Mouse (Mus musculus) kidney, embryonic 16.5 days (tissue): Measurements from ENCODE around the gene Rtn1. TPM values are rescaled to one million over a fixed set of nuclear protein-coding genes. Genes with fewer than 3 reads are reported as not detected.

Experiments used
- ATAC-seq: fragments of 200-750 bp; cut with Nextera tagmentation; 2 replicates; pipeline ENCODE4 v1.8.0; 2017; ENCODE audit warnings: moderate TSS enrichment; ENCODE audit not compliant: low FRiP score, low TSS enrichment
- H3K27ac ChIP-seq: fragments of 300-500 bp; sonication (generic); 2 replicates; pipeline ENCODE4 v1.5.1; 2014; ENCODE audit warnings: low read length
- H3K27me3 ChIP-seq: fragments of 300-500 bp; sonication (generic); 2 replicates; pipeline ENCODE4 v1.6.1; 2014; ENCODE audit warnings: low read length, control low read depth, mixed read lengths; ENCODE audit not compliant: insufficient read depth
- H3K36me3 ChIP-seq: fragments of 300-500 bp; sonication (generic); 2 replicates; pipeline ENCODE4 v1.6.1; 2014; ENCODE audit warnings: low read length, control low read depth, mixed read lengths; ENCODE audit not compliant: insufficient read depth
- H3K4me1 ChIP-seq: fragments of 300-500 bp; sonication (generic); 2 replicates; pipeline ENCODE4 v1.6.1; 2014; ENCODE audit warnings: low read length, control low read depth, mixed read lengths; ENCODE audit not compliant: insufficient read depth
- H3K4me2 ChIP-seq: fragments of 300-500 bp; sonication (generic); replicated peaks from 2 replicates; pipeline ENCODE4 v1.6.1; 2014; ENCODE audit warnings: low read depth, low read length
- H3K4me3 ChIP-seq: fragments of 300-500 bp; sonication (generic); 2 replicates; pipeline ENCODE4 v1.5.1; 2014; ENCODE audit warnings: mild to moderate bottlenecking, low read length
- H3K9ac ChIP-seq: fragments of 300-500 bp; sonication (generic); replicated peaks from 2 replicates; pipeline ENCODE4 v1.6.1; 2014; ENCODE audit warnings: low read length
- H3K9me3 ChIP-seq: fragments of 300-500 bp; sonication (generic); 2 replicates; pipeline ENCODE4 v1.6.1; 2016; ENCODE audit warnings: low read length, control low read depth
- WGBS: fragments of 180-500 bp; shearing (Covaris S2); extraction: QIAGEN DNeasy Blood & Tissue Kit; methylation state at CpG from one replicate; pipeline ENCODE4 v1.1.7; 2014; 5-methylcytosine and 5-hydroxymethylcytosine counted together
- polyA plus RNA-seq: library from polyadenylated mRNA; unstranded; fragments of >200 nt; fragmentation: Nextera tagmentation; extraction: Ambion mirVana; gene quantifications from 2 replicates; pipeline ENCODE4 v1.2.1, GENCODE M21; 2015

Gene Rtn1
- polyA plus RNA-seq, 1 experiment from 2014 or later, result 9.4 TPM

DNA sequence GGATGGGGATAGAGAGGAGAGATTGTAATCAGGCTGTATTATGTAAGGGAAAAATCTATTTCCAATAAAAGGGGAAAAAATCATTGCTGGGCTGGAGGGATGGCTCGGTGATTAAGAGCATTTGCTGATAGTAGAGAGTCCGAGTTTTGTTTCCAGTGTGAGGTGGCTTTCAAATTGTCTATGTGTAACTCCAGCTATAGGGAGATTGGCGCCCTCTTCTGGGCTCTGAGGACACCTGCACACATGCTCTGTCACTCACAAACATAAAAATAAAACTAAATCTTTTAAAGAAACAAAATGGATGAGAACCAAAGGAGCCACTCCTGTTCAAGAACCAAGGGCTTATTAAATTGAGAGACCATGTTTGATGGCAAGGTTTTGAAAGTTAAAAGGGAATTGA lies 8.9 kb upstream of the Rtn1 start:
- Histone ChIP-seq H3K27ac (no peak overlapping the region), H3K36me3 (no peaks in the 10 kb centered on the region), H3K4me2 (no peak overlapping the region), H3K4me3 (no peak overlapping the region), H3K9me3 (no peaks in the 10 kb centered on the region), H3K4me1 (no peaks in the 10 kb centered on the region), H3K27me3 (no peaks in the 10 kb centered on the region), H3K9ac (no peak overlapping the region)
- 39% methylated on average over 3 of the region's 3 CpGs for WGBS
- no peak for ATAC-seq

GRCm38 (mm10) chr12:72408111-72408891 lies 553 bp downstream of the Rtn1 start:
- H3K9me3 ChIP-seq, result no peaks in the 10 kb centered on the region
- peak overlapping the region; percentile 64 for H3K4me3 ChIP-seq
- H3K4me1 ChIP-seq, result peaks cover 13% of the 10 kb centered on the region; the same call in 1 of the 2 replicates
- under 1% methylated on average over 61 of the region's 63 CpGs for WGBS
- H3K27ac ChIP-seq, result no peak overlapping the region
- H3K4me2 ChIP-seq, result peak overlapping the region; percentile 78
- peak; percentile 90 for ATAC-seq
- H3K36me3 ChIP-seq, result no peaks in the 10 kb centered on the region
- H3K27me3 ChIP-seq, result peaks cover 34% of the 10 kb centered on the region
- H3K9ac ChIP-seq, result peak overlapping the region; percentile 39

DNA sequence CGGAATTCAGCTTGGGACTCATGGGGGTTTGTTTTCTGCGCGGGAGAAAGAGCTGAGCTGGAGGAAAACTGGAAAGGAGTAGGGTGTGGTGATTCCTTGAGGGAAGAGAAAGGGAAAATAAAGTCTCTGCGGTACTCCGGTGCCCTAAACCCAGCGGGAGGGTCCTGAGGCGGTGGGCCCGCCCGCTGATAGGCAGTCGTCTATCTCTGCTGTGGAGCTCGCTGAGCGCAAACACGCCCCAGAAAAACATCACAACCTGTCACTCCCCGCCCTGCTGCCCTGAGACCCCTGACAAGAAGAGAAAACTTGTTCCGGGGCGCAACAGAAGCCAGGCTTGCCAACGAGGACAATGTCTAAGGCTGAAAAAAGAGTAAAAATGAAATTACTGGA lies 1.1 kb downstream of the Rtn1 start:
- H3K4me3 ChIP-seq, result peak overlapping the region; percentile 64
- no peaks in the 10 kb centered on the region for H3K9me3 ChIP-seq
- no peak for ATAC-seq
- H3K4me2 ChIP-seq, result peak overlapping the region; percentile 78
- peaks cover 34% of the 10 kb centered on the region for H3K27me3 ChIP-seq
- H3K27ac ChIP-seq, result no peak overlapping the region
- H3K4me1 ChIP-seq, result peaks cover 13% of the 10 kb centered on the region; the same call in 1 of the 2 replicates
- 1% methylated on average over 17 of the region's 17 CpGs for WGBS
- H3K36me3 ChIP-seq, result no peaks in the 10 kb centered on the region
- no peak overlapping the region for H3K9ac ChIP-seq

DNA sequence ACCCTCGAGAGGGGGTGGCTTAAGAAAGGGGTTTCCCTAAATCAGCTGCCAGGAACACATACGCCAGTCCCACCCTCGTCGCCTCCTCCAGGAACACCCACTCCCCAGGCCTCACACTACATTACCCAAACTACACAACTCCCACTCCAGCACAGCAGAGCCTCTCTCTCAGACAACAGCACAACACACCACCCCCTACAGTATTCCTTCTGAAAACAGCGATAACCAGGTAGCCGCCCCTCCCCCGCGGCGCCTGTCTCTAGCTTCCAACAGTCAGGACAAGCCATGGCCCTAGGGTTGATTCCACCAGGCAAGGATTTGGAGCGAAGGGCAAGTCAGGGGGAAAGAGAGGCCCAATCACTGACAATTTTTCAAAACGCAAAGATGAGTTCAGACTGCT lies 1.7 kb downstream of the Rtn1 start:
- peak; percentile 67; the same call in 1 of the 2 replicates for ATAC-seq
- Histone ChIP-seq H3K27ac (no peak overlapping the region), H3K4me2 (peak overlapping the region; percentile 78; the same call in 1 of the 2 replicates), H3K4me3 (peak overlapping the region; percentile 64; the same call in 1 of the 2 replicates), H3K9me3 (no peaks in the 10 kb centered on the region), H3K36me3 (no peaks in the 10 kb centered on the region), H3K27me3 (peaks cover 34% of the 10 kb centered on the region), H3K9ac (no peak overlapping the region), H3K4me1 (peaks cover 13% of the 10 kb centered on the region; the same call in 1 of the 2 replicates)
- 9% methylated on average over 11 of the region's 11 CpGs for WGBS

- no peak overlapping the region for H3K4me2 ChIP-seq
- peaks cover 32% of the 10 kb centered on the region for H3K27me3 ChIP-seq
- H3K4me1 ChIP-seq, result peaks cover 13% of the 10 kb centered on the region; the same call in 1 of the 2 replicates
- no peaks in the 10 kb centered on the region for H3K36me3 ChIP-seq
- no peak overlapping the region for H3K27ac ChIP-seq
- no peaks in the 10 kb centered on the region for H3K9me3 ChIP-seq
- 66% methylated on average over 4 of the region's 5 CpGs for WGBS
- no peak for ATAC-seq
- H3K4me3 ChIP-seq, result no peak overlapping the region
- H3K9ac ChIP-seq, result no peak overlapping the region
Measured at GRCm38 (mm10) chr12:72405031-72405430, 3.8 kb downstream of the Rtn1 start.

GRCm38 (mm10) chr12:72393046-72393805 lies 15.6 kb downstream of the Rtn1 start:
- no peak overlapping the region for H3K4me3 ChIP-seq
- no peaks in the 10 kb centered on the region for H3K36me3 ChIP-seq
- H3K9me3 ChIP-seq, result no peaks in the 10 kb centered on the region
- H3K9ac ChIP-seq, result no peak overlapping the region
- WGBS, result 56% methylated on average over 13 of the region's 13 CpGs
- no peak overlapping the region for H3K27ac ChIP-seq
- H3K4me1 ChIP-seq, result no peaks in the 10 kb centered on the region
- no peak for ATAC-seq
- no peaks in the 10 kb centered on the region for H3K27me3 ChIP-seq
- no peak overlapping the region for H3K4me2 ChIP-seq

DNA sequence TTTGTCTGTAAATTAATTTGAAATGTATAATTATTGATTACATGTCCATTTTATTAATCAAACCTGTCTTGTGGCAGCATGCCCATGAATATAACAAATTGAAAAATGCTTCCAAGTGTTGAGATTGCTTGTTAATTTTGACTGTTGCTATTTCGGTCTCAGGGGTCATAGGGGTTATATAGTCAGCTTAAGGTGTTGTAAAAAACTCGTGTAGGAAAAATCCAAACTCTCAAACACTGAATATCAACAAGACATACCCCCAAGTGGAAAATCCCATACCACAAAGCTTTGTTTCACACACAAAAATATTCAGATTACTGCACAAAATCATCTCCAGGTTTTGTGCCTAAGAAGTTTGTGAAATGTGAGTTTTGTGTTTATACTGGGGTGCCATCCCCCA lies 18.5 kb downstream of the Rtn1 start:
- WGBS, result 49% methylated on average over 2 of the region's 2 CpGs
- H3K9me3 ChIP-seq, result no peaks in the 10 kb centered on the region
- no peak for ATAC-seq

GRCm38 (mm10) chr12:72389377-72390103 lies 19.3 kb downstream of the Rtn1 start:
- Histone ChIP-seq H3K27ac (no peak overlapping the region), H3K4me2 (no peak overlapping the region), H3K9me3 (no peaks in the 10 kb centered on the region), H3K4me3 (no peak overlapping the region), H3K27me3 (no peaks in the 10 kb centered on the region), H3K36me3 (no peaks in the 10 kb centered on the region), H3K9ac (no peak overlapping the region), H3K4me1 (no peaks in the 10 kb centered on the region)
- WGBS, result 81% methylated on average over 14 of the region's 14 CpGs
- ATAC-seq, result no peak

More for the DNA sequence above, 18.5 kb downstream of the Rtn1 start:
- H3K27me3 ChIP-seq, result no peaks in the 10 kb centered on the region
- no peak overlapping the region for H3K4me3 ChIP-seq
- no peaks in the 10 kb centered on the region for H3K36me3 ChIP-seq
- no peak overlapping the region for H3K9ac ChIP-seq
- H3K27ac ChIP-seq, result no peak overlapping the region
- no peak overlapping the region for H3K4me2 ChIP-seq
- H3K4me1 ChIP-seq, result no peaks in the 10 kb centered on the region

DNA sequence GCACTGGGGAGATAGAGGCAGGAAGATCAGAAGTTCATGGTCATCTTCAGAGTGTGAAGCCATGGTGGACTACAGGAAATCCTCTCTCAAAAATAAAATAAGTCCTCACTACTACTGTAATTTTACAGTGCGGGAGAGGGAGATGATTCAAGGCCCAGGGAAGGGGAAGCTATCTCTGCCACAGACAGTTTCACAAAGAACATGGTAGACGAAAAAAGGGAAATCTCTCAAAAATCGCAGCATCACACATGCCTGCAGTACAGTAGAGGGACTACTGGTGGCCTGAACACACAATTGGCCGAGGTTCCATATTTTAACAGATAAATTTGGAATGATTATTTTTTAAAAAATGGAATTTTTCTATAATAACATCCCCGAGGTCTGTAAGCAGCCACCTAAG lies 20.0 kb downstream of the Rtn1 start:
- Histone ChIP-seq H3K4me2 (no peak overlapping the region), H3K9ac (no peak overlapping the region), H3K4me3 (no peak overlapping the region), H3K27me3 (no peaks in the 10 kb centered on the region), H3K27ac (no peak overlapping the region), H3K9me3 (no peaks in the 10 kb centered on the region), H3K36me3 (no peaks in the 10 kb centered on the region), H3K4me1 (no peaks in the 10 kb centered on the region)
- WGBS, result 86% methylated on average over 5 of the region's 5 CpGs
- ATAC-seq, result no peak
